Mouse (Mus musculus): Measurements from ENCODE around the gene Timm10. TPM values are rescaled to one million over a fixed set of nuclear protein-coding genes. Genes with fewer than 3 reads are reported as not detected.

The Timm10 gene
- total RNA-seq, 2 experiments from 2014 or later = 18.6 to 19.8 TPM

DNA sequence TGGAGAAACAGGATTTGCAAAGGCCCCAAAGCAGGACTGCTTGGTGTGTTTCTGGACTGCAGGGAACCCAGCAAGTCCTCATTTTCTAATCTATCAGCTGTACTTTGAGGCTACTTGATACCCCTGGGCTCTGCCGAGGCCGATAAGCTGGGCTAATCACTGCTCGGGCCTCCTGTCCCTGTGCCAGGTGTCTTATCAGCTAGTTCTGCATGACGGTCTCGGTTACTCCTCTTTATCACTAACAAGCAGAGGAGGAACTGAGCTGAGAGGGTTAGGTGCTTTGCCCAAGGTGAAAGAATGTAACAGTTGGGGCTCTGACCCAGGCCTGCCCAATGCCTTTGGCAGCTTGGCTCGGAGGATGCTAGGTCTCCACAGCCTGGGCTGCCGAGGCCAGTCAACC, 14.9 kb upstream of the Timm10 start:
- ATAC-seq (ENCODE audit: poor library complexity, severe bottlenecking) = peak; percentile 28

DNA sequence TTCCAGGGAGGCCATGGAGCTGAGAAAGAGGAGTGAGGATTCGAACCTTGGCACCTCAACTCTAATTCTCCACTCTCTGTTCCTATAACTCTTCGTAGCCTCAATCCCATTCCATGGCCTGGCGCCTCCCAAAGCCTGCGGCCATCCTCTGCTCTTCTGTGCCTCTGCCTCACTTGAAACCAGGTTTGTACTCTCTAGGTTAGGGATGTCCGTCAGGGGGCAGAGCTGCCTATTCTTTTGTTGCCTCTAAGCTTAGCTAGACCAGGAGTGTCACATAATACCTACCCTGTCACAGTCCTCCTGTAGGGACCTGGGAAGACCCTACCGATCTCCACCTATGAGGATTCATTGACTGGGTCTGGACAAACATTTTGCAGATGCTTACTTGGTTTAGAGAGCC, 14.1 kb upstream of the Timm10 start:
- ATAC-seq (ENCODE audit: poor library complexity, severe bottlenecking) = no peak

DNA sequence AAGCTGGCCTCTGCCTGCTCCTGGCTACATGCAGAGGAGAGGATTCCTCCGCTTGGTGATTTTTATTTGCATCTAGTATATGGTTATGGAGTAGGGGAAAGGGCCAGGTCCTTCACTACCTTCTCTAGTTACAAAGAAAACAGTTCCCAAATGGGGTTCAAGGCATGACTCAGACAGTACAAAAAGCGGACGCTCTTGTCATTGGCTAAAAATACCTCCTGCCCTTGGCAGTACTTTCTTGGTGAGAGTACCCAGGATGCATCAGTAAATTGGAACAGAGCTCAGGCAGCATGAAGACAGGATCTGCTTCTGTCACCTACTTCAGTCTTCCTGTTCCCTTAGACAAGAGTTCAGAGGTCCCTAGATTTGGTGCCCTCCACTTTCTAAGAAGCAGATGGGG, 6.9 kb upstream of the Timm10 start:
- no peak for ATAC-seq (ENCODE audit: poor library complexity, severe bottlenecking)

DNA sequence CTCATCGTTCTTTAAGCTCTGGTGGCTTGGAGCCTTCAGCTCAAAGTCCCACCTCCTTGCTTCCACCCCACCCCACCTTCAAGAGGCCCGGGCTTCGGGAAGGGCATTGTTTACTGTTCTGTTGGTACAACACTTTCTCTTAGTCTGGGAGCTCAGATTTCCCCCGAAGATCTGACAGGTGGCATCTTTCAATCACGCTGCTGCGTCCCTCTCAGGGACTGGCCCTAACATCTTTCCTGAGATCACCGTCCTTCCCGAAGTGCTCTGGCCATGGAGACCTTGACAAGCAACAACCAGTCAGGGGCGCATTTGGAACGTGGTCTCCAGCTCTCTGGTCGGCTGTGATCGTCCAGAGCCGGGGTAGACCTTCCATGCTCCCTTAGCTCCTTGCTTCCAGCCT, 4.2 kb upstream of the Timm10 start, which contains the start of gene Smtnl1:
Smtnl1 (minus strand) TSS at position 101 of the 400 bp plus-strand sequence.
- ATAC-seq (ENCODE audit: poor library complexity, severe bottlenecking) = no peak

DNA sequence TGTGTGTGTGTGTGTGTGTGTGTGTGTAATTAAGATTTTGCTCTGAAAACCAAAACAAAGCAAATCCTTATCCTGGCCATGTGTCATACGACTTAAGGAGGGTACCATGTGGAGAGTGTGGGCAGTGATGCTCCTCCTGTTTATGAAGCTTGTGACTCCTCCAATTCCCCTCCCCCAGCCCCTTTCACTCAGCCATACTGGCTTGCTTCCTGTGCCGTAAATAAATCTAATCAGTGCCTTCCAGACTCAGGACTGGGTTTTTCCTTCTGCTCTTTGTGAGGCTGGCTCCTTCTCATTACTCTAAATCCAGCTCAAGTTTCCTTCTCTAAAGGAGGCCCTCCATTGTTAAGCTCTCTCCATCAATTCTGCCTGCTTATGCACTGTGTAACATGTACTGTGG, 3.6 kb upstream of the Timm10 start:
- no peak for ATAC-seq (ENCODE audit: poor library complexity, severe bottlenecking)

DNA sequence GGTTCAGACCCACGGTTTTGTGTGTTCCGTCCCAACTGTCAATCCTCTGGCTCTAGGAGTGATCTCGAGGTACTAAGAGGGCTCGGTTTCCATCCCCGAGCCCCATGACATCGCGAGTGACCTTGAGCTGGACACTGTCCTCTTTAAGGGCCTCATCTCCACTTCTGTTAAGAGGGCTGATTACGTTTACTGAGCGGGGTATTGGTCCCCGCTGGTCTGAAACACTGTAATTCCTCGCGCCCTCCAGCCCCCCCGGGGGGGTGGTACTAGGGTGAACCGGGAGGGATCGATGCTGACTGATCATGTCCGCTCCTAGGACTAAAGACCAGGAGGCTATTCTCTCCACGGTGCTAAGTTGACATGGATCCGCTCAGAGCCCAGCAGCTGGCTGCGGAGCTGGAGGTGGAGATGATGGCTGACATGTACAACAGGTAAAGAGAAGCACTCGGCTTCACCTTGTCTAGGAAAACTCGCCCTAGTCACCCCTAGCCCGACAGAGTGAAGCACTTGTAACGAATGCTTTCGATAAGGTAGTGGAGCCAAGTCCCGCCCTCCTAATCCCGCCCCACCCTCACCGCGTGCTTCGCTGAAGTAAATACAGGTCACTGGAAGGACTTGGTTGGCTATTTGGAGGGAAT, 605 bp downstream of the Timm10 start:
- ATAC-seq (ENCODE audit: poor library complexity, severe bottlenecking) = no peak

DNA sequence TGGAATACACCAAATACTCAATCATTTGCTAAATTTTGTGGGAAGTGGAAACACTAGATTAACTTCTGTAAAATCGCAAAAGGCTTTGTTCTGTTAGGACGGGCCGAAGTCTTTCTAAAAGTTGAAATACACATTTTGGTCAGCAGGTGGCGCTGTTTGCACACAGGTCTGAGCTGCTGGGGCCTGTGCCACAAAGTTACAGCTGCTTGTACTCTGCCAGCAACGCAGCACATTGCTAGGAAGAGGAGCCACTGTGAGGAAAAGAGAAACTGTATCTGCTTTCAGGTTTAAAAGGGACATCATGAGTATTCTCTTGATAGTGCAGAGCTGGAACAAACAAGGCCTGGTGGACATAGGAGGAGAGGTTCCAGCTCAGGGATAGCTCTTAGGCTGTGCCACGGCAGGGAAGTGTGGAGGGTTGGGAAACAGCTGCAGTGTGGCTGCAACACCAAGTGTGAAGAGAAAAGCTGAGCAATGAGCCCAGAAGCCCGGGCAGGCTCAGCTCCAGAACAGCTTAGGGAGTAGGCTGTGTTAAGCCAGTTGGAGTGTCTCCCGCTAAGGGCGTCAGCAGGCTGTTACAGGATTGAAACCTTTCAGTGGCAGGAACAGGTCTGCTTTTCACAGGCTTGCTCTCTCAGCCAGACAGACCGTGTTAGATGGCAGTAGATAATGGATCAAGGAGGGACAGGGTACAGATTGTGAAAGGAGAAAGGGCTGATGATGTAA, 5.0 kb downstream of the Timm10 start:
- ATAC-seq (ENCODE audit: poor library complexity, severe bottlenecking) = peak; percentile 74

DNA sequence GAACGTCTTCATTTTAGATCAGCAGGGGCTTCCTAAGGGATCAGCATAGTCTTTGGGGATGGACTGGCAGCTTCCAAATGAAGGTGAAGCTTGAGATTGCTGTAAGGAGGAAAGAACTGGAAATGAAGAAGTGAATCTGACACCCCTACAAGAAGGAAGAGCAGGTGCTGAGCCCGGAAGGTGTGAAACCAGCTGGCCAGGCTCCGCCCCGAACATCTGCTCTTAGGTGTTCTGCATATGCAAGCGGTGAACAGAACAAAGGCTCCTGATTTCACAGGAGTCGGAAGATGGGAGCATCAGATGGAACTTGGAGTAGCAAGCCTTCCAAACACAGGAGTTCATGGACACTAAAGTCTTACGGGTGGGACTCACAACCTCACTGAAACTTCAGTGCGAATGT, 10.3 kb downstream of the Timm10 start:
- ATAC-seq (ENCODE audit: poor library complexity, severe bottlenecking) = no peak

DNA sequence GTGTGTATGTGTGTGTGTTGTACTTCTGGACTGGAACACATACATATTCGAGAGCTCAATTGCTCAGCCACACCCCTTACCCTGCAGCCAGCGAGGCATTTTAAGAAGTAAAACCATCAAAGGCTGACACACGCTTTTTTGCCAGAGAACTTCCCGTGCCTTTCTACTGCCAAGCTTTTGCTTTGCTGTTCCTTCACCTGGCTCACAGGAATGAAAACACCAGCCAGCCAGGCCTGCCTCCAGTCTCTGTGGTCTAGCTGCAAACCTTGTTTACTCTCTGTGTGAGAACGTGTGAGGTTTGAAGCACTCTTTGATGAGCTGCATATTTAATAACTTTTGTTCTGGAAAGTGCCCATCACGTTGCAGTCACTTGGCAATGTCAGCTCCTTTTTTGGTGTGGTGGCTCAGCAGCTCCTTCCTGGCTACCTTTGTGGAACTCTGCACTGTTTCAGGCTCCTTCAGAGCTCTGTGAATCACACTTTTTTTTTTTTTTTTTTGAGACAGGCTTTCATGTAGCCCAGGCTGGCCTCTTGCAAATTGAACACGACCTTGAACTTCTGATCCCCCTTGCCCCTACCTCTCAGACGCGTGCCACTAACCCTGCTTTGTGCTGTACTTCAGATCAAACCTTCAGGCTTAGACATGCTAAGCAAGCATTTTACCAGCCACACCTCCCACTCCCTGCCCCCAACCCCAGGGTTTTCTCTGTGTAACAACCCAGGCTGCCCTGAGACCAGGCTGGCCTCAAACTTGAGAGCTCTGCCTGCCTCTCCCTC, 11.2 kb downstream of the Timm10 start:
- ATAC-seq (ENCODE audit: poor library complexity, severe bottlenecking) = no peak

DNA sequence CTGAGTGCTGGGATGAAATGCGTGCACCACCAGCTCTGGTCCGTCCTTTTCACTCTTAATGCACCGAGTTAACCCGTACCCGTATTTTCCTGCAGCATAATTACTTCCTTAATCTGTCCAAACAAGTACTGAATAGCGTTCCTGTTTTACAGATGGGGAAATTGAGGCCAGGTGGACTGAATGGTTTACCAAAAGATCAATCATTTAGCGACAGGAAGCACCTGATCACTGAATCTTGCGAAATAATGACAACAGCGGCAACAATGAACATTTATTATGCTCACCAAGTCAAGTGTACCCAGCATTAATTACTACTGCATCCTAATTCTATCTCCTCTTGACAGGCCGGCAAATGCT, 11.8 kb downstream of the Timm10 start, which contains the start of gene Slc43a1:
Slc43a1 (plus strand) TSS at position 258 of the 357 bp plus-strand sequence.
- ATAC-seq (ENCODE audit: poor library complexity, severe bottlenecking) = no peak

DNA sequence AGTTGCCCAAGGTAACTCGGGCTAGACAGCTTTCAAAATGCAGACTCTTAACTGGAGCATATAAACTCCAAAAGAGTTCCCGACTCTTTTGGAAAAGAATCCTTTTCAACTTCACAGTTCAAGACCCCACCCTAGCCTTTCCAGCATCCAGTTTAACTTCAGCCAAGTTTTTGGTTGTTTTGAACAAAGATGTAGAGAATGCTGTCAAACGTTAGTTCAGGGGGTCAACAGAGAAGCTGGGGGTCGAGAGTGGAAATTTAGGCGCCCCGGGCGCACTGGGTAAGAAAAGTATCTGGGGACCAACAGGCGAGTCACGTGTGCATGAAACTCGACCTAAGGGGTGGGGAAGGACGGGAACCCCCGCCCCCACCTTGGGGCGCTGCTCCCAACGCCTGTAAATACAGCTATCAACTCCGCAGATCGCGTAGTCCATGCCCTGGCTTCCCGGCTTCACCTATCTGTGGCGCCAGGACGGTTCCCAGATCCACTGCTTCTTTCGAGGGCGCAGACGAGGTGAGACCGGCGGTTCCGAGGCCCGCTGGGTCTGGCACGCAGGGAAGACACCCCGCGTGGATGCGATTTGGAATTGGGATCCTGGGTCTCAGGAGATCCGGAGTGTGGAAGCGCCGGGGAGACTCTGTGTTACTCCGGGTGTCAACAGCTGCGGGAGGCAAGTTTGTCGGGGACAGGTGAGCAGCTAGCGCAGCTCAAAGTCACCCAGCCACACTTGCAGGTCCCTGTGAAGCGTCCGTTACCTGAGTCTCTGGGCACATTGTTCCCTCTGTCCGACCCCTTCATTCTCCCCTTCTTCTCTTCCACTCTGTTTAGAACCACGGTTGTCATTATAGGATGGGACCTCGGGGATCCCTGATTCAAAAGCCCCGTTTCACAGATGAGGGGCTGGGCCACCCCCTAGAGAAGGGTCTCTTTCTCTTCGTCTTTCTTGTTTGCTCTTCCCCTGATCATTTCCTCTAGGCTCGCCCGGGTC, 12.5 kb downstream of the Timm10 start:
- ATAC-seq (ENCODE audit: poor library complexity, severe bottlenecking) = no peak

DNA sequence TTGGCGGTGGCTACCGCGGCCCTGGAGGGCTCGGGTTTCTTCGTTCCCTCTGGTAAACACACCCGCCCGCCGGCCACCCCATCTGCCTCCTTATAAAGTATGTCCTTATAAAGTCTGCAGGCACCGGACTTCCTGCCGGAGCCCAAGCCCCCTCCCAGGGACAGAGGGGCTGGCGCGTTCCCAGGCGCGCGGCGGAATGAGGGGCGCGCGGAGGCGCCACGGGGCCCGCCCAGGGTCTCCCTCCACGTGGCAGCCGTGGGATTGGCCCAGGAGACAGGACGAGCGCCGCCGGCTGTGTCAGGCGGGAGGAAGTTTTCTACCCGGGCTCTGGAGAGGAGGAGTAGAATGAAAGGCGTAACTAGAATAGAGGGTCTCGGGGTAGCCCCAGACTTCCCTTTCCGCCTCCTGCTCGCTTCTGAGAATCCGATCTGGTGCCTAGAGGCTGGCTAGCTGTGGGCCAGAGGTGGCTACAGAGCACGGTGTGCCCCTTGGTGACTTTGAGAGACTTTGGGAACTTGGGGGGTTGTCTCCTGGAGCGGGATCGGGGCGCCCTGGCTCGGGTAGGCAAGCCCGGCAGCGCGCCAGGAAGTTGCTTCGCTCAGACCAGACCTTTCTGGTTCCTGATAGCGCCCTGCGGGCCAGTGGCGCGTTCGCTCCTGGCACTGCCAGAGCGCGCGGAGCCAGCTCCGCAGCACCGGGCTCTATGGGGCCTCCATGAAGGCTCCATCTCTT, 13.4 kb downstream of the Timm10 start:
- peak; percentile 70 for ATAC-seq (ENCODE audit: poor library complexity, severe bottlenecking)

DNA sequence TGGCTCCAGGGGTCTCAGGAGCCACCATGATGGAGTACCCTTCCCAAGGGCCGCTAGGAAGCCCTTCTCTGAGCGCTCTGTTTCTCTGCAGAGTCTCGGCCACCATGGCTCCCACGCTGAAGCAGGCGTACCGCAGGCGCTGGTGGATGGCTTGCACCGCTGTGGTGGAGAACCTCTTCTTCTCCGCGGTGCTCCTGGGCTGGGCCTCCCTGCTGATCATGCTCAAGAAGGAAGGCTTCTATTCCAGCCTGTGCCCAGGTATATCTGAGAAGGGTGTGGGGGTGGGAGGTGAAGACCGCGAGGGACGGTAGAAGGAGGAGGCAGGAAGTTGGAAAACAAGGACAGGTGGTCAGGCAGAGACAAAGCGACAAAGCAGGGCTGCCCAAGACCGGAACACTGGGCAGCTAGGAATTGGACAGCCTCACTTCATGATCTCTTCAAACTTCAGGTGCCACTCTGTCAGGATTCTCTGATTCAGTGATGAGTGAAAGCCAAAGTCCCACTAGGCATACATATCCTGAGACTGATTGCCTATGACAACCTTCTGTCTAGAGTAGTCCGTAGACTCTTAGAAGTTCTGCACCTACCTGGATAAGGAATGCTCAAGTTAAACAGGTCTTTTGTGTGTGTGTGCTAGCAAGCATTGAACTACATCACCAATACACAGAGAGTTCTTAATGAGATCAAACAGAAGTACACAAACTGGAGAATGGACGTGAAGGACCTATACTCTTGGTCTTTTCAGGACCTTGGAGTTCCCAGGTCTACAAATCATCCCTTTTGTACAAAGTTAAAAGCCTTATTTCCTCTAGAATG, 14.2 kb downstream of the Timm10 start:
- ATAC-seq (ENCODE audit: poor library complexity, severe bottlenecking) = peak; percentile 36

DNA sequence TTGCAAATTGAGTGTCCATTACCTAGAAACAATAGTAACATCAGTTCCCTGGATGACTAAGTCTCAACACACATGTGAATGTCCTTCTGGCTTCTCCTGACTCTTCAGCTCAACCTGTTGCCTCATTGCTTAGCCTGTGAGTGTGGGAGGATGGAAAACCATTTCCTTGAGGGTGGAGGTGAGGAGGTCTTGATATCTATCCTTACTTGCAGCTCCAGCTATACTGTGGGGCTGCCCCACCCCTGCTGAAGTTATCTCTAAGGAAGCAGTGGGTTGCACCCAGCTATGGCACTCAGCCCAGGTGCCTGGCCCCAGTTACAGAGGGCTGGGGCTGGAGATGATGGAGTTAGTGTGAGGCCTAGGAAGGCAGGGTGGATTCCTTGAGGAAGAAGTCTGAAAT, 15.1 kb downstream of the Timm10 start:
- no peak for ATAC-seq (ENCODE audit: poor library complexity, severe bottlenecking)

DNA sequence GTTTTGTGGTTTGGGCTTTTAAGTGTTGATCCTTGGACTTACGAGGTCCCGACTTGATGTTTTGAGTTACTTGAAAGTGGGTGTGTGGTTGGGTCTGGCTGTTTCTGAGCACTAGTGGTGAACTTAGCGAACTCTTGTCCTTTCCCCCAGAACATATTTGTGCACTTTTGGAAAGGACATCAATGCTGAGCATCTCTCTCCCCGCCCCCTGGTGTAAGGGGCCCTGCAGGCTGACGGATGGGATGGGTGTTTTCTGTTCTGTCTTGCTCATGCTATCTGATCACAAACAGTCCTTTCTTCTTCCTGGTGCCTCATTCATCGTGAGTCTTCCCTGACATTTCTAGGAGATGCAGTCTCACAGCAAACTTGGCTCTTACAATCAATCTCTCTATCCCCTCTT, 16.9 kb downstream of the Timm10 start:
- ATAC-seq (ENCODE audit: poor library complexity, severe bottlenecking) = no peak

DNA sequence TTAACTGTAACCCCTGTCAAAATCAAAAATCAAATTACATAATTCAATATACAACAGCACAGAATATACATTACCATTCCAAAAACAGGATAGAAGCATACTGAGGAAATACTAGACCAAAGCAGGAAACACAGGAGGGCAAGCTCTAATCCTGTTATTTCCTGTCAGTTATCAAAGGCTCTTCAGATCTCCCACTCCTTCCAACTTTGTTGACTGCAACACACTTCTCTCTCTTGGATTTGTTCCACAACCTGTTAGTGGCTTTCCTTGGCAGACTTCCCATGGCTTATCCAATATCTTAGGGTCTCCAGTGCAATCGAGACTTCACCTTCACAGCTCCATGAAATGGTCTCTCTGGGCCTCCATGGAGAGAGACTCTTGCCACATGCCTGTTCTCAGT, 18.4 kb downstream of the Timm10 start:
- no peak for ATAC-seq (ENCODE audit: poor library complexity, severe bottlenecking)

DNA sequence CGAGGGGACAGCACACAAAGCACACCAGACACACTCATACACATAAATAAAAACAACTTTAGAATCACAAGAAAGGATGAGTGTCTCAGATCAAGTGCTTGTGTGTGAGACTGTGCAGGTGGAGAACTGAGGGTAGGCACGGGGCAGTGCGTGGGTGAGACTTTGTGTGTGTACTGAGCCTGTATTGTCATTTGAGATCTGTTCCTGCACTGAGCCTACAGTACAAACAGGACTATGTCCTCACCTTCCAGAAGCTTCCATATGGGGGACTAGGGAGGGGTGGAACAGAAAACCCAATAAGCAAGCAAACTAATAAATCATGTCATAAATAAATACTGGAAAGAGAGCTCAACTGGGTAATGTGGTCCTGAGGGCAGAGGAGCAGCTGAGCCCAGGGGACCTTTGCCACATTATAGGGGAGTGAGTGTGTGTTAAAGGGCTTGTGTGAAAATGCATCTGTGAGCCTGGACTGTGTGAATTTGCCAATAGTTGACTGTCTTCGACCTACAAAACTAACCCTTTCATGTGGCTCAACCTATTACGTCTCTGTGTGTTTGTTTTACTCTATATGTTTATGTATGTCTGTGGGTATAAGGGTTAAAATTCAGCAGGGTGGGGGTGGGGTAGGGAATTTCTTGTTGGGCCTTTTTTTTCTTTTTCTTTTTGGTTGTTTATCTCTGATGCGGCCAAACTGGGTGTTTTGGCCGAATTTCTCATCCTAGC, 23.8 kb downstream of the Timm10 start:
- ATAC-seq (ENCODE audit: poor library complexity, severe bottlenecking) = no peak
